Mouse (Mus musculus): ENCODE measurements around the gene Itga8.

GRCm38 (mm10) chr2:12060034-12060723 lies 241.5 kb downstream of the Itga8 start:
- TF ChIP-seq CTCF (conservative IDR thresholded peaks at IDR 0.05; ENCODE audit: low read length) (no peak), NANOG (IDR thresholded peaks at IDR 0.05; ENCODE audit: borderline replicate concordance, low read length) (no peak)

Data from E14TG2a.4 (cell line).